Mouse (Mus musculus) midbrain, embryonic 10.5 days (tissue): ENCODE measurements around the gene Dnmt3a. TPM values are rescaled to one million over a fixed set of nuclear protein-coding genes. Genes with fewer than 3 reads are reported as not detected.

Experiments used
- DNase-seq: peaks from one replicate; pipeline ENCODE4 v3.0.0-alpha.2; 2017; ENCODE audit warnings: low spot score
- H3K27ac ChIP-seq: fragments of 300-500 bp; sonication (generic); replicated peaks from 2 replicates; pipeline ENCODE4 v1.5.1; 2016; ENCODE audit warnings: mild to moderate bottlenecking
- H3K27me3 ChIP-seq: fragments of 300-500 bp; sonication (generic); 2 replicates; pipeline ENCODE4 v1.6.1; 2016; ENCODE audit warnings: low read depth, mild to moderate bottlenecking; ENCODE audit not compliant: poor library complexity, severe bottlenecking
- H3K36me3 ChIP-seq: fragments of 300-500 bp; sonication (generic); 2 replicates; pipeline ENCODE4 v1.6.1; 2016; ENCODE audit warnings: mild to moderate bottlenecking, moderate library complexity
- H3K4me1 ChIP-seq: fragments of 300-500 bp; sonication (generic); 2 replicates; pipeline ENCODE4 v1.6.1; 2016
- H3K4me3 ChIP-seq: fragments of 300-500 bp; sonication (generic); 2 replicates; pipeline ENCODE4 v1.5.1; 2016; ENCODE audit warnings: mild to moderate bottlenecking, moderate library complexity
- H3K9me3 ChIP-seq: fragments of 300-500 bp; sonication (generic); replicated peaks from 2 replicates; pipeline ENCODE4 v1.6.1; 2016; ENCODE audit warnings: mild to moderate bottlenecking
- WGBS: fragments of 180-500 bp; shearing (Covaris S2); methylation state at CpG from one replicate; pipeline ENCODE4 v1.1.7; 2016; 5-methylcytosine and 5-hydroxymethylcytosine counted together
- polyA plus RNA-seq: library from polyadenylated mRNA; unstranded; fragments of >200 nt; fragmentation: Nextera tagmentation; extraction: Ambion mirVana; gene quantifications from 2 replicates; pipeline ENCODE4 v1.2.1, GENCODE M21; 2016

The Dnmt3a gene
- polyA plus RNA-seq, 1 experiment from 2014 or later, result 92.2 TPM

- H3K36me3 ChIP-seq, result peaks cover 95% of the 10 kb centered on the region
- H3K4me1 ChIP-seq, result peaks cover 6% of the 10 kb centered on the region; the same call in 1 of the 2 replicates
- no peak overlapping the region for H3K27ac ChIP-seq
- no peaks in the 10 kb centered on the region for H3K9me3 ChIP-seq
- no peaks in the 10 kb centered on the region for H3K27me3 ChIP-seq
- WGBS, result 92% methylated on average over 2 of the region's 2 CpGs
- H3K4me3 ChIP-seq, result no peak overlapping the region
- no peak for DNase-seq
These were observed 93.0 kb downstream of the Dnmt3a start for GRCm38 (mm10) chr12:3898811-3899210.

- no peaks in the 10 kb centered on the region for H3K4me1 ChIP-seq
- H3K4me3 ChIP-seq, result no peak overlapping the region
- H3K27ac ChIP-seq, result no peak overlapping the region
- H3K27me3 ChIP-seq, result no peaks in the 10 kb centered on the region
- peaks cover 94% of the 10 kb centered on the region for H3K36me3 ChIP-seq
- DNase-seq, result no peak
- whole genome bisulfite sequencing, result 96% methylated on average over 9 of the region's 9 CpGs
- H3K9me3 ChIP-seq, result no peaks in the 10 kb centered on the region
These were observed 99.6 kb downstream of the Dnmt3a start for GRCm38 (mm10) chr12:3905436-3905835.

- Histone ChIP-seq H3K27ac (no peak overlapping the region), H3K9me3 (no peaks in the 10 kb centered on the region), H3K27me3 (no peaks in the 10 kb centered on the region), H3K4me1 (no peaks in the 10 kb centered on the region), H3K36me3 (peaks cover 91% of the 10 kb centered on the region), H3K4me3 (no peak overlapping the region)
- no peak for DNase-seq
These were observed 100.5 kb downstream of the Dnmt3a start for GRCm38 (mm10) chr12:3906308-3906707.

GRCm38 (mm10) chr12:3907008-3907407 is 101.2 kb downstream of the Dnmt3a start:
- no peaks in the 10 kb centered on the region for H3K9me3 ChIP-seq
- DNase-seq, result no peak
- H3K4me3 ChIP-seq, result no peak overlapping the region
- H3K36me3 ChIP-seq, result peaks cover 84% of the 10 kb centered on the region
- H3K4me1 ChIP-seq, result no peaks in the 10 kb centered on the region
- no peaks in the 10 kb centered on the region for H3K27me3 ChIP-seq
- H3K27ac ChIP-seq, result 0 out of 2 replicates have a peak overlapping the region, but pooled peaks have one; percentile 13
- 85% methylated on average over 4 of the region's 4 CpGs for WGBS

GRCm38 (mm10) chr12:3907418-3907817 is 101.6 kb downstream of the Dnmt3a start:
- DNase-seq, result no peak
- Histone ChIP-seq H3K4me3 (no peak overlapping the region), H3K27me3 (no peaks in the 10 kb centered on the region), H3K27ac (no peak overlapping the region), H3K36me3 (peaks cover 80% of the 10 kb centered on the region), H3K9me3 (no peaks in the 10 kb centered on the region), H3K4me1 (no peaks in the 10 kb centered on the region)
- 81% methylated on average over 13 of the region's 13 CpGs for WGBS

- H3K36me3 ChIP-seq, result peaks cover 50% of the 10 kb centered on the region
- no peaks in the 10 kb centered on the region for H3K27me3 ChIP-seq
- H3K27ac ChIP-seq, result no peak overlapping the region
- H3K4me1 ChIP-seq, result no peaks in the 10 kb centered on the region
- H3K4me3 ChIP-seq, result no peak overlapping the region
- DNase-seq, result no peak
- WGBS, result 72% methylated on average over 10 of the region's 10 CpGs
- H3K9me3 ChIP-seq, result no peaks in the 10 kb centered on the region
These were observed 104.8 kb downstream of the Dnmt3a start for GRCm38 (mm10) chr12:3910466-3911093.

- 91% methylated on average over 7 of the region's 7 CpGs for WGBS
- Histone ChIP-seq H3K4me1 (no peaks in the 10 kb centered on the region), H3K36me3 (peaks cover 37% of the 10 kb centered on the region), H3K4me3 (no peak overlapping the region), H3K9me3 (no peaks in the 10 kb centered on the region), H3K27me3 (no peaks in the 10 kb centered on the region), H3K27ac (no peak overlapping the region)
- DNase-seq, result no peak
These were observed 106.1 kb downstream of the Dnmt3a start for GRCm38 (mm10) chr12:3911831-3912348.

GRCm38 (mm10) chr12:3915852-3916251 is 110.0 kb downstream of the Dnmt3a start:
- H3K27me3 ChIP-seq, result no peaks in the 10 kb centered on the region
- no peaks in the 10 kb centered on the region for H3K9me3 ChIP-seq
- no peak overlapping the region for H3K4me3 ChIP-seq
- DNase-seq, result no peak
- peaks cover 21% of the 10 kb centered on the region for H3K4me1 ChIP-seq
- no peaks in the 10 kb centered on the region for H3K36me3 ChIP-seq
- 87% methylated on average over 3 of the region's 3 CpGs for WGBS
- H3K27ac ChIP-seq, result no peak overlapping the region

- peaks cover 30% of the 10 kb centered on the region for H3K4me1 ChIP-seq
- 26% methylated on average over 14 of the region's 14 CpGs for WGBS
- no peaks in the 10 kb centered on the region for H3K27me3 ChIP-seq
- H3K9me3 ChIP-seq, result no peaks in the 10 kb centered on the region
- H3K27ac ChIP-seq, result peak overlapping the region; percentile 63; the same call in 1 of the 2 replicates
- DNase-seq, result no peak
- H3K4me3 ChIP-seq, result no peak overlapping the region
- no peaks in the 10 kb centered on the region for H3K36me3 ChIP-seq
These were observed 112.0 kb downstream of the Dnmt3a start for GRCm38 (mm10) chr12:3917668-3918341.

GRCm38 (mm10) chr12:3918577-3918976 is 112.8 kb downstream of the Dnmt3a start:
- peaks cover 30% of the 10 kb centered on the region for H3K4me1 ChIP-seq
- WGBS, result 80% methylated on average over 3 of the region's 3 CpGs
- H3K9me3 ChIP-seq, result no peaks in the 10 kb centered on the region
- H3K4me3 ChIP-seq, result no peak overlapping the region
- no peaks in the 10 kb centered on the region for H3K27me3 ChIP-seq
- DNase-seq, result no peak
- H3K36me3 ChIP-seq, result no peaks in the 10 kb centered on the region
- no peak overlapping the region for H3K27ac ChIP-seq

- DNase-seq, result no peak
- H3K4me3 ChIP-seq, result no peak overlapping the region
- H3K9me3 ChIP-seq, result no peaks in the 10 kb centered on the region
- H3K4me1 ChIP-seq, result peaks cover 30% of the 10 kb centered on the region
- H3K27me3 ChIP-seq, result no peaks in the 10 kb centered on the region
- H3K36me3 ChIP-seq, result no peaks in the 10 kb centered on the region
- 89% methylated on average over 3 of the region's 3 CpGs for WGBS
- H3K27ac ChIP-seq, result no peak overlapping the region
These were observed 113.6 kb downstream of the Dnmt3a start for GRCm38 (mm10) chr12:3919423-3919822.

- H3K4me1 ChIP-seq, result peaks cover 7% of the 10 kb centered on the region
- H3K4me3 ChIP-seq, result no peak overlapping the region
- WGBS, result 3% methylated on average over 1 of the region's 1 CpGs
- no peaks in the 10 kb centered on the region for H3K27me3 ChIP-seq
- H3K27ac ChIP-seq, result no peak overlapping the region
- no peaks in the 10 kb centered on the region for H3K9me3 ChIP-seq
- no peaks in the 10 kb centered on the region for H3K36me3 ChIP-seq
- peak; percentile 57 for DNase-seq
These were observed 120.3 kb downstream of the Dnmt3a start for GRCm38 (mm10) chr12:3926127-3926526.

- Histone ChIP-seq H3K36me3 (no peaks in the 10 kb centered on the region), H3K9me3 (no peaks in the 10 kb centered on the region), H3K27me3 (no peaks in the 10 kb centered on the region), H3K4me3 (no peak overlapping the region), H3K27ac (no peak overlapping the region), H3K4me1 (no peaks in the 10 kb centered on the region)
- DNase-seq, result no peak
- 83% methylated on average over 3 of the region's 3 CpGs for WGBS
These were observed 123.0 kb downstream of the Dnmt3a start for GRCm38 (mm10) chr12:3928841-3929240.
